Mouse (Mus musculus): ENCODE measurements around the gene Wt1.

GRCm38 (mm10) chr2:105100541-105100940, 25.8 kb upstream of the Wt1 start:
- TF ChIP-seq CTCF (IDR thresholded peaks at IDR 0.05) (no peak), EP300 (IDR thresholded peaks at IDR 0.05) (no peak)

Data from lung, postnatal 0 days (tissue).